Mouse (Mus musculus): ENCODE measurements around the gene Sarm1.
A peak's percentile ranks its signal among the peaks of the same experiment; 100 is the strongest.
"Not testable (repeated sequence)": the region's sequence is repeated elsewhere in the genome, so short reads cannot be mapped to it uniquely, and the experiment has no call there.

Sarm1 gene

DNA sequence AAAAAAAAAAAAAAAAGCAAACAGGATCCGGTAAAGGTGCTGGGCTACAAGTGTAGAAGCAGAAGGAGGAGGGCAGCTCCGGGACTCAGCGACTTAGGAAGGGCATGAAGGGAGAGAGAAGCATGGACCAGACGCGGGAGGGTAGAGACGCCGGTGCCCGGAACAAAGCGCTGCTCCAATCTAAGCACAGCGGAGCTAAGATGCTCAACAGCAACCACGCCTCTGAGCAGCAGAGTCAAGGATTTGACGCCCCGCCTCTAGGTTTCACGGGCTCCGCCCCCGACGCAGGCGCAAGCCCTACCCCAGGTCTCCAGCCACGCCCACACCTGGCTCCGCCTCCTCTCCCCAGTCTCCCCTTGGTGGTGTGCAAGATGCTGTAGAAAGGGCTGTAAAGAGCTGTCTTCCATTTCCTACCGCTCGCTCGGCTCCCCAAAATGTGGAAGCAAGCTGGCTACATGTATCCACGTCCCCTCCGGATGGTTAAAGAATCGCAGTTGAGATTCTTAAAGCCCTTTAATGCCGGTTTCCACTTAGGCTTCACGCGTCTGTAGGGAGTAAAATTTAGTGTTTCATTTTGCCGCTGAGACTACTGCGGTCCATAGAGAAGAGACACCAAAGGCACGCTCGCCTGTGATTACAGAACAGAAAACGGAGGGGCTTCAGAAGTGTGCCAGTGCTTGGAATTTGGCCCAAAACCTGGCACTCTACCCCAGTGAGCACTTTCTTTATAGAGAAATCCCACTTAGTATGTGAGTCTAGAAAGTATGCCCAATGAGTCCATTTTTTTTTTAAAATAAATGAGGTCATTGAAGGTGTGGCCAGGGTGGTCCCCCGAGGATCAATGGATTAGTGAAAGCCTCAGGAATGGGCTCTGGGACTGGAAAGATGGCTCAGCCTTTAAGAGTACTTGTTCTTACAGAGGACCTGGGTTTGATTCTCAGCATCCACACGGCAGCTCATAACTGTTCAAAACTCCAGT is at the start of gene Sarm1:
Gene Sarm1 (minus strand): TSS at position 211 of the 979 bp plus-strand sequence.
- DNase-seq (ENCODE audit: low read depth, low spot score): peak; percentile 81

DNA sequence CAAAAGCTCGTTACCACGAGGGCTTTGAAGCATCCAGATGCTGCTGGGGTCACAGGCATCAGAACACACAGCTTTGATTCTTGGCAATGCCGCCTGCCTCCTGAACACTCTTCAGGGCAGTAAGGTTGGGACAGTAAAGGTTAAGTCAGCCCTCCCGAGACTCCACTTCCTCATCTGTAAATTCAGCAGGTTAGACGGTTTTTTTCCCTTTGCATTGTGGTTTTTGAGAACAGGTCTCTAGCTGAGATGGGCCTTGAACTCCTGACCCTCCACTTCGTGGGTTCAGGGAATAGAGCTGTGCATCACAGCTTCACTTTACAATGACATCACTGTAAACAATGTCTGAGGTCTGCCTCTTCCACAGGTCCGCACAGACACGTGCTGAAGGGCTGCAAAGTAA is 47.6 kb upstream of the Sarm1 start:
- no peak for DNase-seq (ENCODE audit: low read depth, low spot score)

DNA sequence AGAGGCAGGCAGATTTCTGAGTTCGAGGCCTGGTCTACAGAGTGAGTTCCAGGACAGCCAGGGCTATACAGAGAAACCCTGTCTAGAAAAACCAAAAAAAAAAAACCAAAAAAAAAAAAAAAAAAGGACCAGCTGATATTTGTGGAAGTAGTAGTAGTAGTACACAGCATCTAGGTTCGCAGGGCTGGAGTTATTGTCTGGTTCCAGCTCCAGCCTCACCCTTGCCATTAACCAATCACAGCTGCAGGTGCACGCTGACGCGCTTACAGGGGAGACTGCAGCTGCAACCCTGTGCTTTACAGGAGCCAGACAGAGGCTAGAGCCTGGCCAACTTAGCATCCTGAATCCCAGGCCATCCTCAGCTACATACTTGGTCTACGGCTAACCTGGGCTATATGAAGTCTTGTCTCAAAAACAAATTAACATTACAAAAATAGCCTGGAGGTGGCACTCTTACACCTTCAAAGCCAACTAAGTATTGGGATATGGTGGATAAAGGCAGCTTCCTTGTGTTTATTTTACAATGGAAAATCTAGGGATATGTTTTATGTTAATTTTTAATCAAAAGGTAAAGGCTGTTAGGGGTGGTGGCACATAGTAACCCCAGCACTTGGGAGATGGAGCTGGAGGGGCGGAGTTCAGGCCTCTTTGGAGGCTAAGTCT is 47.0 kb upstream of the Sarm1 start:
- DNase-seq (ENCODE audit: low read depth, low spot score): no peak

DNA sequence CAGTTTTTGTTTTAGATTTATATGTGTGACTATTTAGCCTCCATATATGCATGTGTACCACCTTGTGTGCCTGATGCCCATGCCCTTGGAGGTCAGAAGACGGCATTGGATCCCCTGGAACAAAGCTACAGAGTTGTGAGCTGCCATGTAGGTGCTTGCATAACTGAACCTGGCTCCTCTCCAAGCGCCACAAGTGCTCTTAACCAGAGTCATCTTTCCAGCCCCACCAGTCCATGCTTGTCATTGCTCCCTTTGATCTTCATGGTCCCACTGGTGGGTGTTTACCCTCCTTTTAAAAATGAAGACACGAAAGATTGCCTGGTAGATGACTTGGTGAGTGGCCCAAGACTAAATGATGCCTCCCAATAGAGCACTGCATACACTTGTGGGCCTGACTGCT is 42.8 kb upstream of the Sarm1 start:
- DNase-seq (ENCODE audit: low read depth, low spot score): no peak

DNA sequence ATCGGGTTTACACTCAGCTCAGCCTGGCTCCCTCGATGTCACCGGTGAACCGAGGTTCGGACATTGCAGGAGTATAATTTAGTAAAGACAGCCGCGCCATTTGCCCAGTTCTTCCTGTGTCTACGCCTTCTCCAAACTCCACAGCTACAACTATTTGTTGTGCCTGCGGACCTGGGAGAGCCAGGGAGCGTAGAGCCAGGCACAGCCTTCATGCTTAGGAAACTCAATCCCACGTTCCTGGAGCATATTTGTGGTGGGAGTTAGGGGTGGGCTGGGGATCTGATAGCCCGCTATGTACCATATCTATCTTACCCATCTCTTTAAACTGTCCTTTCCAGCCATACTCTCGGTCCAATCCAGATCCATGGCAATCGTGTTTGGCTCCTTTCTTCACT is 39.1 kb upstream of the Sarm1 start:
- no peak for DNase-seq (ENCODE audit: low read depth, low spot score)

DNA sequence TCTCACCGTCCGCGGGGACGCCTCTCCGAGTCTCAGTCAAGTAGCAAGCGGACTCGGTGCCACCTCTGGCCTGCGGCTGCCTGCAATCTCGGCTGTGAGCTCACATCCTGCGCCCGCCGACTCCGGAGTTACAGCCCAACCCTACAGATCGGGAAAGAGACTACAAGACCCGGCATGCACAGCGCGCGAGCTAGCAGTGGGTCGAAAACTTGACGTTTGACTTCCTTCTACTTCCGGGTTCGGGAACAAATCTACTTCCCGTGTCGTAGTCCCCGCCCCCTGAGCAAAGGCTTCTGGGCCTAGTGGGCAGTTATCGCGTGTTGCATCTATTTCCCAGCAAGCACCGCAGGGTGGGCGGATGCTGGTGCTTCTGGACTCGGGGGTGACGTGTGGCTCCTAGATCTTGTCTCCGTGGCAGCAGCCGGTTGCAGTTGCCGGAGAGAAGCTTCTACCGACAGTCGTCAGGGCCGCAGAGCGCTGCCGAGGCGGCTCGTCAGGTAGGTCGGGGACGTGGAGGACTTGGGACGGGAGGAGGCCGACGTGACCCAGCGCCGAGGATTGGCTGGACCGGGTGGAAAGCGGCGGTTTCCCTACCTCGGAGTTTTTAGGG is 38.6 kb upstream of the Sarm1 start, which contains the start of the genes Tnfaip1 and Ift20:
Gene Tnfaip1 (minus strand): TSS at position 253 of the 610 bp plus-strand sequence.
Gene Ift20 (plus strand): TSS at position 282 of the 610 bp plus-strand sequence.
- peak; percentile 97 for DNase-seq (ENCODE audit: low read depth, low spot score)

DNA sequence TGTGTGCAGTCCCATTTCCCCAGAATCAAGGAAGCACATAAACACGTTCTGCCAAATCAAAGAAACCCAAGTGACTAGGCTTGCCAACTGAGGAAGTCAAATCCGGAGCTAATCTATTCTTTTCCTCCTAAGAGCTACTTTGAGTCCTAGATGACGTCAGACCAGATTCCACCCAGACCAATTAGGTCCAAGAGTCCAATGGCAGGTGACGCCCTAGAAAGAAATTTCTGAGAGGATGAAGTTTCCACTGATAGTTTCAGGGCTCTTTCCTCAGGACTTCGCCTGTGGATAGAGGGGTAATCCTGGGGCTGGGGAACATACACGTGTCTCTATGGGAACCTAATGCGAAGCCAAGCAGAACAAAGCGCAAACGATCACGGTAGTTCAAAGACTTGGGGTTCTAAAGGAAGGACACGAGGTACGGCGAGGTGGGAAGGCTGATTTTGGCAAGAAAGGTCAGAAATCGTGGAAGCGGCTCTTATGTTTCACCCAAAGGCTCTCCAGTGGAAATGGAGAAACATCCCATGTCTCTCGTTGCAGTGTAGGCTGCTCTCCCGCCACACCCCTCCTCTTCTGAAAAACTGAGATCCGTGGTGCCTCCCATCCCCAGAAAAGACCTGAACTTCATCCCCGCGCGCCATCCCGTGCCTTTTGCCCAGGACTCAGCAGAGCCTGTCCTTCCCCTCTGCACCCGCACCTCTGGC is 38.0 kb upstream of the Sarm1 start:
- peak; percentile 49 for DNase-seq (ENCODE audit: low read depth, low spot score)

DNA sequence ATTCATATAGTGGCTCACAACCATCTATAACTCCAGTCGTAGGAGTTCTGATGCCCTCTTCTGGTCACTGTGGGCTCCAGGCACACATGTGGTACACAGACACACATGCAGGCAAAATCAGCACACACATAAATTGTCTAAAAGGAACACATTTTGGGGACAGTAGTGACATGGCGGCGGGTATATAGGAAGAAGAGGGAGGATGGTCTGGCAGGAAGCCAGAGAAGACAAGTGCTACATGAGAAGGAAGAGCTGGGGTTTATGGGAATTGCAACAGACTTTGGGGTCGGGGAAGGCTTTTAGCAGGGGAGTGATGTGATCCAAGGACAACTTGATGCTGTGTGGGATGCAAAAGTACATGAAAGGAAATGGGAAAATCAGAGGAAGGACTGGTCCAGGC is 37.0 kb upstream of the Sarm1 start:
- DNase-seq (ENCODE audit: low read depth, low spot score): no peak

DNA sequence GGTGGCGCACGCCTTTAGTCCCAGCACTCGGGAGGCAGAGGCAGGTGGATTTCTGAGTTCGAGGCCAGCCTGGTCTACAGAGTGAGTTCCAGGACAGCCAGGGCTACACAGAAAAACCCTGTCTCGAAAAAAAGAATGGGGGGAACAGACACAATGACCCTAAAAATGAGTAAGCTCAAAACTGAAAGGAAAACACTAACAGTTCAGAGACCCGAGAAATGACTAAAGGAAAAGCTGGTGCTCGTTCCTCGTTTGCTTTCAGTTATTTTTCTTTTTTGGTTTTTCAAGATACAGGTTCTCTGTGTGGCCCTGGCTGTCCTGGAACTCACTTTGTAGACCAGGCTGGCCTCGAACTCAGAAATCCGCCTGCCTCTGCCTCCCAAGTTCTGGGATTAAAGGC is 34.0 kb upstream of the Sarm1 start:
- DNase-seq (ENCODE audit: low read depth, low spot score): not testable (repeated sequence)

DNA sequence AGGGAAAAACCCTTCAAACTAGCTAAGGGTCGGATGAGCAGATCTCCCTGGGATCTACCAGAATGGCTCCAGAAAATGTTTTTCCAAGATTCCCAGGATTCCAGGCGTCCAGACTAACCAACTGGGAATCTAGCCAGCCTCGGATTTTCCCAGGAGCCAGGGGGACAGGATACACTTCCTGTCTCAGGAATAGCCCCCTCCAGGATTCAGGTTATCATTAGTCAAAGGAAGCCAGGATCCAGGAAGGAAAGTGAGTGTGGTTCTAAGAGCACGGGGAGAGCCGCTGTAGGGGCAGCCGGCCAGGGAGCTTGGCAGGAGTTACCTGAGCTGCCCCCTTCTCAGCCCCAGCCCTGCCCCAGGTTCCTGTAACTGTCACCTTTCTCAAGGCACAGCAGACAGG is 33.5 kb upstream of the Sarm1 start:
- DNase-seq (ENCODE audit: low read depth, low spot score): peak; percentile 45

DNA sequence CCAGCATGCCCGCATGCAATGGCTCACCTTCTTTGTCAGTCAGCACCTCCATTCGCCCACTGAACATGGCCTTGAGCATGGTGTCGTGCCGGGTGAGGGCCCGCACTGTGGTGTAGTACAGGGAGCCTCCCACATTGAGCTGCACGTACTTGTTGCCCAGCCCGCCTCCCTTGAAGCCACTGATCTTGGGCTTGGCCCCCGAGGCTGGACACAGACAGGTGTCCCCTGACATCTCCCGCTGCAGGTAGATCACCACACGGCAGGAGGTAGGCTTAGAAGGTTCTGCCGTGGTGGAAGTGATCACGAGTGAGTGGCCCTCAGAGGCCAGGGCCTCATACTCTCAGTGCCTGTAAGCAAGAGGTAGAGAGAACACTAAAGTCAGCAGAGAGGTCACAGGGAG is 32.4 kb upstream of the Sarm1 start:
- no peak for DNase-seq (ENCODE audit: low read depth, low spot score)

DNA sequence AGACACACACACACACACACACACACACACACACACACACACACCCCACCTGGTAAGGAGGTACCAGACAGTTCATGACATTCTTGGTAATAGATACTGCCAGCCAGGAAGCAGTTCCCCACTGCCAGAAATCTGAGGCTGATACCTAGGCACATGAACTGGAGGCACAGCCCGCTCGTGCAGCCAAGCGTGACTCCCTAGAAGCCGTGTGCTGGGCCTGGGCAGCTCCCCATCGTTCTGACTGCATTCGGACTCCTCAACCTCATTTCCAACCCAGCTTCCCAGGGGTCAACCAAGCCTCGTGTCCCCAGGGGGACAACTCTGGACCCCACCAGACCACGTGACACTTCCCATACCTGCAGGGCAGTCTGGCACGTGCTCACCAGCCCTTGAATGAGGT is 31.2 kb upstream of the Sarm1 start:
- no peak for DNase-seq (ENCODE audit: low read depth, low spot score)

DNA sequence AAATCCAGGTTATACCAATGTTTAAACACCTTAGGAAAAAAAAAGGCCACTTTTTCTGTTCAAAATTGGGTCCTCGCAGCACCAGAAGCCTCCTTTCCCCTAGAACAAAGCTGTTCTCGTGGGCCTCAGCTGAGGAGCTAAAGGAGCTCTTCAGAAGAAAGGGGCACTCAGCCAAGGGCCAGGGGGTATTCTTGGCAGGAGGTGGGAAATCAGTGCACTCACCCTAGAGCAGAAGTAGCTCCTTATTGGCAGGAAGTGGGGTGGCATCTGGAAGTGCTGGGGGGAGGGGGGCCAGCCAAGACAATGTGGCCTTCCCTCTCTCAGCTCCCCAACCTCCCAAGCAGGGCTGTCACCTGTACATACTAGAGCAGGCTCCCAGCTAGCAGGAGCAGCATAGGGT is 27.3 kb upstream of the Sarm1 start:
- no peak for DNase-seq (ENCODE audit: low read depth, low spot score)

DNA sequence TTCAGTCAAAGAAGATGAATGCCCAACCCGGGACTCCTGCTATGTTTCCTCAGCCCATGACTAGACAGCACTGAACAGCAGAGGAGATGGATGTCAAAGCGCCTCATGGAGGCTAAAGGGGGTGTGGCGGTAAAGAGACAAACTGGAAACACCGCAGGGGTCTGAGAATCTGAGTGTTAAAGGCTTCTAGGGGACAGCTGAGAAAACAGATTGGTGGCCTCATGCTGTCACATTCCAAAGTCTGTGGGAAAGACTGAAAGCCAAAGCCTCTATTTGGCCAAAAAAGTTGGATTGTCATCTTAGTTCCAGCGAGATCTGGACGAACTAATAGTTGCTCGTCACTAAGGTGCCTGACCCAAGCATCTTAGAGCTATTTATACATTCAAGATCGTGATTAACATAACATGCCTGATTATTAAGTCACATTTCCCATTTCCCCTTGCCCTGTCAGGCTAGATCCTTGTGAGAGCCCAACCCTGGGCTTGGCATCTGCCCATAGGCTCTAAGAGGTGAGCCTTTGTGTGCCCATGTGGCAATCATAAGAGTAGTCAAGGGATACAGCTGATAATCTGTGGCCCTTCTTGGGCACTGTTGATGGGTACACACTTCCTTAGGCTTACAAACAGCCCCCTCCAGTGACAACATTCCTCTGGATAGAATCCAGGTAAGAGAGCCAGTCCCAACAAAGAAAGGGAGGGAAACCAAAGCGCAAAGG is 25.8 kb upstream of the Sarm1 start:
- DNase-seq (ENCODE audit: low read depth, low spot score): no peak

DNA sequence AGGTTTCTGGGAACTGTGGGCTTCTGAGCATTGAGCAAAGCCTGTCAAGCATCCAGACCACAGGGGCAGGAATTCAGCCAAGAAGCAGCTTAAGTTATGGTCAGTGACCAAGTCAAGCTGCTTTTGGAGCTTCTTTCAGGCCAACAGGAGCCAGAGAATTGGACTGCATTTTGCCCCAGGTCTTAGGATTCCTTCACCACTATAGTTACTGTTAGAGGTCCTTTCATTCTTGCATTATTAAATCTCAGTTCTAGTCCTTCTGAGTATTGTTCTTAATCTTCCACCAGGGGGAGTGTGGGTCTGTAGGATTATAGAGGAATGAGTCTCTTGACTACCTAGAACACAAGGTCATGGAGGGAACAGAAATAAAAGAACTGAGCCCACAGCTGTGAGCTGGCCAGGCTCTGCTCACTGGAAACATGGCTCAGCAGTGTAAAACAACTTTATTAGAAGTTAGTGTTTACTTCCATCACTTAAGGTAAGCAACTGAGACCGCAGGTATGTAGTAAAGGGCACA is 25.0 kb upstream of the Sarm1 start:
- no peak for DNase-seq (ENCODE audit: low read depth, low spot score)

DNA sequence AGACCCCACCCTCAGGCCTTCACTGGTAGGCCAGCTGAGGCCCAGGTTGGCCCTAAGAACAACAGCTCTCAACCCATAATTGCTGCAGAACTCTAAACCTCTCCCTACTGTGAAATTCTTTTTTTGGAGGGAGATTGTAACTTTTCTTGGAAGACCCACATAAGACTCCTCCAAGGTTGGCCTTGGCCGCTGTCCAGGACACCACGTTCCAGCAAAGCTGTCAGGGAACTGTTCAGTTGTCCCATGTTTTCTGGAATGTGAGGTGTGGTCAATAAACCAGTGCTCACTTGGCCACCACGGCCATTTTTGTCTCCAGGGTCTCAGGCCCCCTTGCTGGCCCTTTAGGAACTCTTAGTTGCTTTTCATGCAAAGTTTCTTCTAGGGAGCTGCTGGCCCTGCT is 24.3 kb upstream of the Sarm1 start:
- DNase-seq (ENCODE audit: low read depth, low spot score): peak; percentile 47

DNA sequence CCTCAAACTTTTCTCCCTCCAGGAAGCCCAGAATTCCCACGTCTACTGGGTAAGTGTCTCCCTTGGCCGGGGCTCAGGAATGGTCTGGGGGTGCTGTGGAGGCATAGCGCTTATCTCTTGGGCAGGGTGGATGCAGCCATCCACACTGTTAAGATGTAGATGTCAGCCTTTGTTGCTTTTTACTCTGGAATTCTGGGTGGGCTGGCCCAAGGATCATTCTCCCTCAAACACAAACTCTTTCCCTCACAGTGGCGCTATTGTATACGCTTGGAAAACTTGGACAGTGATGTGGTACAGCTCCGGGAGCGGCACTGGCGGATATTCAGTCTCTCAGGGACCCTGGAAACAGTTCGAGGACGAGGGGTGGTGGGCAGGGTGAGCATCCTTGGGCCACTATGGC is 21.4 kb upstream of the Sarm1 start:
- no peak for DNase-seq (ENCODE audit: low read depth, low spot score)

DNA sequence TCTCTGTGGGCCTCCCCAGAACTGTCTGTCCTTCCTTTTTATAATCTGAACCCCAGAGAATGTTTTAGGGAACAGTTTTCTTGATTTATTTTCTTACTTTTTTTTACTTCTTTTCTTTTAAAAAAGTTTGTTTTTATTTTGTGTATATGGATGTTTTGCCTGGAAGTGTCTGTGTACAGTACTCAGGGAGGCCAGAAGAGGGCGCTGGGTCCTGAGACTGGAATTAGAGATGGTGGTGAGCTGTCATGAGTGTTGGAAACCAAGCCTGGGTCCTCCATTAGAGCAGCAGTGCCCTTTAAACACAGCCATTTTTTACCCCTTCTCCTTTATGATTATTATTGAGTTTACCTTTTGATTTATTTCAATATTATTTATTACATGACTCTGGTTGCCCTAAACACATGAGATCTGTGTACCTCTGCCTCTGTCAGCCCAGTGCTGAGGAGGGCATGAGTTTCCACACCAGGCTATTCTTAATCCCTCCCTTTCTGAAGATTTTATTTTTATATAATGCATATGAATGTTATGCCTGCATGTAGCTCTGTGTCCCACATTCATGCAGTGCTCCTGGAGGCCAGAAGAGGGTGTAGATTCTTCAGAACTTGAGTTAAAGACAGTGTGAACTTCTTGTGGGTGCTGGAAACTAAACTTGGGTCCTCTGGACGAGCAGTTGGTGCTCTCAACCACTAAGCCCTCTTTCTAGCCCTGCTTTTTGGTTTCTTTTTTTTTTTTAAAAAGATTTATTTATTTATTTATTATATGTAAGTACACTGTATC is 18.2 kb upstream of the Sarm1 start:
- DNase-seq (ENCODE audit: low read depth, low spot score): no peak

DNA sequence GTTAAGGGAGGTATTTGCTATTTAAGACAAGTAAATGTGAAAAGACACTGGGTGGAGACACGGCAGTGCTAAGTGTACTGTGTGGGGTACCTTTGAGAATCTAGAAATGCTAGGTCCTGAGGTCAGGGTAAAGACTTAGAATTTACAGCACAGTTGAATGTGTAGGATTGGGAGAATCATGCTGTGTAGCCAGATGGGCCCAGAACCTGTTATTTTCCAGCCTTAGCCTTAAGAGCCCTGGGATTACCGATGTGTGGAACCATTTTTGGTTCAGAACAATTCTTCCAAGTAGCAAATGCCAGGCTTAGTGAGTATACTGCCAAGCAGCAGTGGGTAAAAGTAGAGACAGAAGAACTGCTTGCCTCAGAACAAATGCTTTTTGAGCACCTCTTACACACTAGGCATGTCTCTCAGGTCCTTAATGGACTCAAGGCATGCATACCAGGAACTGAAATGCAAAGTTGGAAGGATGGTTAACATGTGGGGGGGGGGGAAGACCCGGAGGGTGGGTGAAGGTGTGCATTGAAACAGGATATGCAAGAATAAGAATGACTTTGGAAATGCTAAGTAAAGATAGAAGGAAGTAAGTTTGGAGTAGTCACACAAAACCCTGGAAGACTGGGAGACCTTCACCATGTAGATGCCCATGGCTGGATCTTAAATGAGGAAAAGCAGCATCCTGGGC is 15.7 kb upstream of the Sarm1 start:
- DNase-seq (ENCODE audit: low read depth, low spot score): no peak
